Mouse (Mus musculus) ES-CJ7 (cell line): ENCODE measurements around the gene Topaz1.
A peak's percentile ranks its signal among the peaks of the same experiment; 100 is the strongest.
"Not testable (repeated sequence)": the region's sequence is repeated elsewhere in the genome, so short reads cannot be mapped to it uniquely, and the experiment has no call there.

Source experiments
- DNase-seq: peaks from one replicate; pipeline ENCODE4 v3.0.0; 2011; ENCODE audit warnings: low read depth, low spot score

Gene Topaz1

DNA sequence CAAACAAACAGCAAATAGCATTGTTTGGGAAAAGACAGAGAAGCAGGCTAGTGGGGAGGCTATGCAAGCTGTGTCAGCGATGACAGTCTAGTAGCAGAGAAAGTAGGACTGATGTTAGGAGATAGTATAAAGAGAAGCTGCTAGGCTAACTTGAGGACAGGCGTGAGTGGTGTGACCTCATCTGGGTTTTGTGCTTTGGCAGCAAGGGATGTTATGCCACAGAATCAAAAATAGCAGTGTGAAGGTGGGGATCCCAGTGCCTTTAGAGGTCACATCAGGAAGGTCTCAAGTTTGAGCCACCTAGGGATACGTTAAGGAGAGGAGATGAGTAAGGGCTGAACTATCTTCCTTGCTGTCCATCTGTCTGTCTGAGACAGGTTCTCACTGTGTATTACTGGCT, 63.1 kb downstream of the Topaz1 start:
- DNase-seq: no peak

DNA sequence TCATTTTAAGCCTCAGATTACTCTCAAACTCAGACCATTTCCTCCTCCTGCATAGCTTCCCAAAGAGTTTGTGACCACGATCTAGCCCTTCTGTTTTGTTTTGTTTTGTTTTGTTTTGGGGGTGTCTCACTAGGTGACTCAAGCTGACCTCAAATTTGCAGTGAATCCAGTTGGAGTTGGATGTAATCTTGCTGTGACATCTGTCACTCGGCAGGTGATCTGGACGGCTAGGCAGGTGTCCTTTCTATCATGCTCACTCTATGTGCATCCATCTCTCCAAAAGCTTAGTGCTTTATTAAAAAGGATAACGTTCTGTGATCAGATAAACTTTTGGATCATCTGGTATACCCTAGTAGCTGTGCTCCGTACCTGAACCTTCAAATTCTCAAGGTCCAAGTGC, 65.2 kb downstream of the Topaz1 start:
- DNase-seq: no peak

DNA sequence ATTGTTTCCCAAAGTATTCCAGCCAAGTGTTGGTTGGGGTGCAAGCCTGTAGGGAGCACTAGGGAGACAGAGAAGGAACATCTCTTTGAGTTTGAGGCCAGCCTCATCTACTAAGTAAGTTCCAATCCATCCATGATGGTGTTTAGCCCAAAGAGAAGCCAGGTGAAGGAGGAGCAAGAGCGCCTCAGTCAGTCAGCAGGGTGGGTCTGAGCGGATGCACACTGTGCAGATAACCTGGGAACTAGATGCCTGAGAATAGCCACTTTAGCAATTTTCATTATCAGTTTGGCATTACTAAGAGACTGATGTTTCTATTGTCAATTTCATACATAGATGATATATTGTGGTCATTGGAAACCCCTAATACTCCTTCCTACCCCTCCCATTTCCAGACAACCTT, 67.6 kb downstream of the Topaz1 start:
- DNase-seq: no peak

DNA sequence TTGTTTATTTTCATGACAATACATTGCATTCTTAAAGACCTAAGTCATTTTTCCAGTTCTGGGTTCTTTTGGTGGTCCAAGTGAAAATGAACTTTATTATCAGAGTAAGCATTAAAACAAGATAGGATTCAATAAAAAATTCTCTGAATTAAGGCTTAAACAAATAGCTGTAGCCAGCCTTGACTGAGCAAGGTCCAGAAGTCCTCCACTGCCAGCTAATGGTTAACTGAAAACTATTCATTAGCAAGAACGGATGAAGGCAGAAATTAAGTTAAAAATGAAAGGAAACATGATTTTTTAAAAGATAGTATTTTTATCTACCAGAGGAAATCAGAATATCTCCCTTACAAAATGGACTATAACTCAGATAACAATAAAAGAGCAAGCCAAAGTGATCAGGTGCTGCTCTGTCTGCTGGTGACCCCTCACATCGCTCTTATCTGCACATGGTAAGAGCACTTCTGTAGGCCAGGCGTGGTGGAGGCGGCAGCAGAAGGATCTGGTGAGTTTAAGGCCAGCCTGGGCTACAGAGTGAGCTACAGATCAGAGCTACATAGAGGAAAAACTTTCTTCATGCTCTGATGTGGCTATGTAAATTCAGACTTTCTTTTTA, 68.2 kb downstream of the Topaz1 start:
- DNase-seq: no peak

DNA sequence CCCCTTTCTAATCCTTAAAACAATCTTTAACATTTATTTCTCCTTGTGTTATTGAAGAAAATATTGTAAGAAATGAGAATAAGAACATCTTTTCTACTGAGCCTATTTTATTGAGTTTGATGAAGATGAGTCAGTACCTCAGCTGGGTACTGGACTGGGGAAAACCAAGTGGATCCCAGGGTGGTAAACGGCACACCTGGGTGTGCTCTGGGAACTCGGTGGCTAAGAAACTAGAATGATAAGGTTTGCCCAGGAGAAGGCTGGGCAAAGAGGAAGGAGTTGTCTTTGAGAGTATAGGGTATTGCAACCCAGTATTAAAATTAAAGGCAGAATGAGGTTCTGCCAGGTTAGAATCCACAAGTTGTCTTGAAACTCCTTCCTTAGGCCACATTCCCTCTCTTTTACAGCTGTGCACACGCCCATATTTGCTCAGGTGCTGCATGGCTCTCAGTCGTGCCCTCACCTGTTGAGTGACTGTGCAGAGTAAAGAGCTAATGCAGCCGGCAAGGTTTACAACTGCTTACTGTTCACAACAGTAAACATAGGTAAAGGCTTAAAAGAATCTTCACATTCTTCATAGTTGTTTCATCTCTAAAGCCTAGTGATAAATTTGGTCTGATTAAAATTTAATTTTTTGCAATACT, 76.3 kb downstream of the Topaz1 start:
- no peak for DNase-seq

DNA sequence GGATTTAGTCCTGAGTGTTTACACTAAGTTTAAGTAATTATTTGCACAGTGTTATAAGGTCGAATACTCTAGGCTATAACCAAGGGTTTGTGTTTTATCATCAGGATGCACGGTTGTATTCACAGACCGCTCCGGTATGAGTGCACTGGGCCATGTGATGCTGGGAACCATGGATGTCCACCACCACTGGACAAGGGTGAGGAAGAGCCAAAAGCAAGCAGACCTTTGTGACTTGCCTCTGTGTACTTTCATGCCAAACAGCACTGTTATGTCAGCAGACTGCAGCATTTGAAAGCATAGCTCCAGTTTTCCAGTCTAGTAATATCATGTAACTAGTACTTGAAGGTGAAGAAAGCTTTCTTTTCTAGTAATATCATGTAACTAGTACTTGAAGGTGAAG, 79.6 kb downstream of the Topaz1 start:
- no peak for DNase-seq

DNA sequence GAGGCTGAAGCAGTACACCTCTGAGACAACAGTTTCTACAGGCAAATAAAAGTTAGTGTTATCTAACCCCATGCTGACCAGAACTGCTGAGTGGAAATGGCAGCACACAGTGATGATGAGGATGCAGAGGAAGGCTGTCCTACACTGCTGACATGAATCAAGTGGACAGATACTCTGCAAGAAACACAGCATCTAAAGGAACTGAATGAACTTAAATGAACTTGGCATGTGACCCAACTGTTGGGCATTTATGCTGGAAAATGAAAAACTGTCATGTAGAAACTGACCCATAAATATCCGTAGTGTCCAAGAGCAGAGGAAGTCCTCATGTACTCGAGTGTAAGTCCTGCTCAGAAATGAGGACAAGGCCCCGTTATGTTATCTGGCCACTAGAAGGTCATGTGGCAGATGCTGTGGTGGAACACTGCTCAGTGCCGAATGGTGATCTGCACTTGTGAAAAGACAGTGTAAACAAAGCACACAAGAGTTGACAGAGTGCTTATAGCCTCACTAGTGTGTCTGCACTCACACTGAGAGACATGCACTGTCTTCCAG, 82.8 kb downstream of the Topaz1 start:
- no peak for DNase-seq

DNA sequence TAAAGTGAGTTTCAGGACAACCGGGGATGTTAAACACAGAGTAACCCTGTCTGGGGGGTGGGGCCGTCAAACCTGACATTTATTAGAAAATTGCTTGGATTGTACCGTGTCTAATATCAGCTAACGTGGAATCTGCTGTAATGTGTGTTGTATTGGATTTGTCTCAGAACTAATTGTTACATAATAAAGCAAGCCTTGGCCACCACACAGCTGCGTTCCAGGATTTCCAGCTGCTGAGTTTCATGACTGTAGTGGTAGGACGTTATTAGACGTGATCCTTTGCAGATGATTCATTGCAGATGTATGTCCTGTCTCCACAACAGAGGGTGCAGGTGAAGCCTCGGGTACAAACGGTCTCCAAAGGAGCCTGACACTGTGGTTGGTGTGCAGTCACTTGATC, 89.0 kb downstream of the Topaz1 start:
- DNase-seq: no peak

DNA sequence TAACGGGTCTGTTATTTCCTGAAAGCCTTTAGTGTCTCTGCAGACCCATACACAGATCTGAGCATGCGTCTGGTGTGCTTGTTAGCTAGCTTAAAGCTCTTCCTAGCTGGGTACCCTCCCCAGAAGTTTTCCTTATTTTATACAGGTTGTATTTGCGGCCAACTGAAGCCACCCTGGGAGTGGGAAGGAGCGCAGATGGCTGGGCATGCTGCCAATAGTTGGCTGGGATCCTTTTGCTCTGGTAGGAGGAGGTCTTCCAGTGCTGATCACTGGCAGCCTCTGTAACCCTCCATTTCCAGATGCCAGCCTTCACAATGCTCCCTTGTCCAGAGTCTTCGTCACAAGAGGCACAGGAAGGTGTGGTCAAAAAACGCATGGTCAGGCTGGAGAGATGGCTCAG, 89.6 kb downstream of the Topaz1 start:
- DNase-seq: no peak

DNA sequence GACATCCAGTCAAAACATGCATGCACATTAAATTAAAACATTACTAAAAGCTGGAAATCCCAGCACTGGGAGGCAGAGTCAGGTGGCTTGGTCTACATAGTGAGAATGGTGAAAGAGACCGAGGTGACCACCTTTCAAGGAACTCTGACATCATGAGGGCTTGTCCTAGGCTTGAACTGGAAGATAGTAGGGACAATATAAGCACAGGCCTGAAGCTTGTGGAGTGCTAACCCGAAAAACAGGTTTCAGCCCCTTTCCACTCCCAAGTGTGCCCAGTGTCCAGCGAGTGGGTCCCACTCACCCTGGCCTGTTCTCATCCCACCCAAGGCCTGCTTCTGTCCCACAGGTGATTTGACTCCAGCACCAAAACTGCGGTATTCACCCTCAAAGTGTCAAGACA, 90.1 kb downstream of the Topaz1 start:
- no peak for DNase-seq

DNA sequence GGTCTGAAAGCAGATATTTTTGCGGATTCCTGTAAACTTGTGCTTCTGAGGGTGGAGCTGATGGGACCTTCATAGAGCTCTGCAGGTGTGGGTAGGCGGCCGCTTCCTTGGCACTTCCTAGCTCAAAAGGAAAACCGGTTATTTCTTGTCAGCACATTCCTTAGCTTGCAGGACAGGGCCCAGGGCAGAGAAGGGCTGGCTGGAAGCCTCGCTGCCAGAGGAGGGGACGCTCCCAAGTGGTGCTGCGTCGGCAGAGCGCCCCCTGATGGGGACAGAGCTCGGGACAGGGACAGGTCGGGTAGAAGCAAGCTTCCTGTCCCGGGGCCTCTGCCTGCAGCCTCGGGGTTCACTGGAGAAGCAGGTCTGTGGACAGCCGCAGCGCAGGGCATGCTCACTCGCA, 90.5 kb downstream of the Topaz1 start:
- peak; percentile 85 for DNase-seq

DNA sequence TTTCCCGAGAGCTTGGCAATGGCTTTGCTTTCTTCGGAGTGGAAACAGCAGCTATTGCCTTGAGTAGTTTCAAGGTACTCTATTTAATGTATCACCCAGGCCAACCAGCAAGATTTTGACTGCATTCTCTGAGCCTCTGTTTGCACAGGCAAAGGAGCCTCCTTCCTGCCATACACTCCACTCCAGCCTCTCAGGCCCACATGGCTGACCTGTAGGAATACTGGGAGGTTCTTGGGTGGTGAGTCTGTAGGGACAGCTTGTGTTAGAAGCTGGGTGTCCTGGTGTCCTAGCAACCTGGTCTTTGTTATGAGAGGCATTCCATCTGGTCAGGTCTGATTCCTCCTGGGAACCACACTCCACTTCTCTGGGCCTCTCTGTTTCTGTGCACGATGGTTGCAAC, 96.6 kb downstream of the Topaz1 start, which contains the start of gene Gm35549:
Gene Gm35549, minus strand, starts transcription at position 276 of the 400 bp plus-strand sequence.
- DNase-seq: no peak

DNA sequence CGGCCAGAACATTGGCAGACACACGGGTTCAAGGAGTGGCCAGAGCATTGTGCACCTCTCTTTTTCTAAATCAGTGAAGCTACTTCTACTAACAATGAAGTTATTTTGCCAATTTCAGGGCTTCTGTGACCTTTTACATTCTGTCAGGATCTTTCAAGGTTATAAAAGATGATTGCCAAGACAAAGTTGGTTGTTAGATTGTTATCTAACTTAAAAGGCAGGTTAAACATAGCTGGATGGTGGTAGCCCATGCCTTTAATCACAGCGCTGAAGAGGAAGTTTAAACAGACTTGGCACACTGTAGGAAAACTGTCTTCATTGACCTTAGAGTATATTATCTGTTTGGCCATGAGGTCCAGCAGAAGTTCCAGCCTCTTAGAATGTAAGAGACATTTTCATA, 98.5 kb downstream of the Topaz1 start:
- DNase-seq: no peak

DNA sequence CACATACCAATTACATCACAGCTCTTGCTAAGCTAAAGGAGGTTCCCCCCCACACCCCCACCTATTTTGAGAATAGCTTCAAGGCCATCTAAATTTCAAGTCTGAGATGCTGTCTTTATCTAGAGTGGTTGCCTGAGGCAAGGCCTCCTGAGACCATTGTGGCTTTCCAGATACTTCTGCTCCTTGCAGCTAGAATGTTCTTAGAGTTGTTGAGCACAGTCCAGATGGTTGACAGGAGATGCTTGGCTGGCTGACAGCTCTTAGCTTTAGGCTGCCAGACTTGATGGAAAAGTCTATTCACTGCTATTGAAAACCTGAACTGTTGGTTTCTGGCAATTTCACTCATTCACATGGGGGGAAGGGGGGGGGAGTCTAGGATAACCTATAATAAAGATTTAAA, 99.0 kb downstream of the Topaz1 start:
- DNase-seq: no peak

DNA sequence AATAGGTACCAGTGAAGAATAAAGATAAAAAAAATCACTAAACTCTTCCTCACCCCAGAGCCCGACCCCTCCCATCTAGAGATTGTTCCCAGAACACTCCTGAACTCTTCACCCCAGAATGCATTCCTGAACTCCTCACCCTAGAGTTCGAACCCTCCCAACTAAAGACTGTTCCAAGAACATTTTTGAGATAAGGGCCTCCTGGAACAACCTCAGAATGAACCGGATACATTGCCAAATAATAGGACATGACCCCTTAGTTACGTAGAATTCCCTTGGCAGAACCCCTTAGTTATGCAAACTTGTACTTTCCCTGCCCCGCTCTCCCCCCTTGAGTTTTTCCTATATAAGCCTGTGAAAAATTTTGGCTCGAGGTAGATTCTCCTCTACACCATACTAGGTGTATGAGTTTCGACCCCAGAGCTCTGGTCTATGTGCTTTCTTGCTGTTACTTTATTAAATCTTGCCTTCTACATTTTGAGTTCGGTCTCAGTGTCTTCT, 100.7 kb downstream of the Topaz1 start:
- not testable (repeated sequence) for DNase-seq
